Mouse (Mus musculus) stomach, postnatal 0 days (tissue): Measurements from ENCODE around the gene Atp2b2.

Experiments
- CTCF ChIP-seq: IDR thresholded peaks from 2 replicates; pipeline ENCODE4 v1.5.1; 2016; ENCODE audit warnings: antibody characterized with exemption, low read depth, mild to moderate bottlenecking, moderate library complexity
- EP300 ChIP-seq: optimal IDR thresholded peaks from 2 replicates; pipeline ENCODE3; 2016; ENCODE audit warnings: antibody characterized with exemption

DNA sequence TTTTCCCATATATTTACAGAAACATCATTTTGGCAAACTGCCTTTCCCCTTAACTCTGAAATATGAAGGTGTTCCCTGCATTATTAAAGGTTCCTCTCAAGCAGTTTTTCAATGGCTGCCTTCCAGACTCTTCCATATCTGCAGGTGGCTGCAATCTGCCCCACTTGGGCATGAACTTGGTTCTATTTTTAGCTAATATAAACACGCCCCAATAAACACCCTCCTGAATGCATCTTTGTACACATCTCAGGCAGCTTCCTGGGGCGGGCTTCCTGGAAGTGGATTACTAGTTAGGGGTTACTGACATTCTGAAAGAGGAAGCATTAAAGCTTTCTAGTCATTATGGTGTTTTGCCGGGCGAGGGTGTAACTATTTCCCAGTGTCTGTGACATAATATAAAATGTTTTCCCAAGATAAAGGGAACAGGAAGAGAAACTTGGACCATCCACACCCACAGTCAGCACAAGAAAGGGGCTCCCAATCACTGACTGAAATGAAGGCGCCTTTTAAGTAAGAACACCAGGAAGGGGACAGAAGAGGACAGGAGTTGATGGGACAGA lies 64.2 kb downstream of the Atp2b2 start:
- TF ChIP-seq CTCF (no peak), EP300 (no peak)
